Mouse (Mus musculus) liver, postnatal 0 days (tissue): ENCODE measurements around the gene Zfp729a. TPM values are rescaled to one million over a fixed set of nuclear protein-coding genes. Genes with fewer than 3 reads are reported as not detected.
"Not testable (repeated sequence)": the region's sequence is repeated elsewhere in the genome, so short reads cannot be mapped to it uniquely, and the experiment has no call there.

ENCODE experiments used
- ATAC-seq: fragments of 200-750 bp; cut with Nextera tagmentation; 2 replicates; pipeline ENCODE4 v1.8.0; 2017; ENCODE audit warnings: mild to moderate bottlenecking, moderate library complexity
- DNase-seq: peaks from one replicate; pipeline ENCODE4 v3.0.0-alpha.2; 2016
- H3K27ac ChIP-seq: fragments of 300-500 bp; sonication (generic); 2 replicates; pipeline ENCODE4 v1.5.1; 2014; ENCODE audit warnings: antibody characterized with exemption, moderate library complexity, mild to moderate bottlenecking, low read depth
- H3K27me3 ChIP-seq: fragments of 300-500 bp; sonication (generic); 2 replicates; pipeline ENCODE4 v1.6.1; 2014; ENCODE audit warnings: low read length, control low read depth, mixed read lengths; ENCODE audit not compliant: insufficient read depth
- H3K36me3 ChIP-seq: fragments of 300-500 bp; sonication (generic); replicated peaks from 2 replicates; pipeline ENCODE4 v1.6.1; 2014; ENCODE audit warnings: mild to moderate bottlenecking, control low read depth, low read length, moderate library complexity, mixed read lengths; ENCODE audit not compliant: insufficient read depth
- H3K4me1 ChIP-seq: fragments of 300-500 bp; sonication (generic); 2 replicates; pipeline ENCODE4 v1.6.1; 2014; ENCODE audit warnings: antibody characterized with exemption, mild to moderate bottlenecking, control low read depth; ENCODE audit not compliant: insufficient read depth
- H3K4me2 ChIP-seq: fragments of 300-500 bp; sonication (generic); 2 replicates; pipeline ENCODE4 v1.6.1; 2014; ENCODE audit warnings: low read depth, mild to moderate bottlenecking, low read length, moderate library complexity, mixed read lengths
- H3K4me3 ChIP-seq: fragments of 300-500 bp; sonication (generic); 2 replicates; pipeline ENCODE4 v1.5.1; 2014; ENCODE audit warnings: low read depth, low read length
- H3K9ac ChIP-seq: fragments of 300-500 bp; sonication (generic); replicated peaks from 2 replicates; pipeline ENCODE4 v1.6.1; 2014; ENCODE audit warnings: mild to moderate bottlenecking, moderate library complexity
- H3K9me3 ChIP-seq: fragments of 300-500 bp; sonication (generic); 2 replicates; pipeline ENCODE4 v1.6.1; 2016; ENCODE audit warnings: mild to moderate bottlenecking, control low read depth, low read length, mixed read lengths
- CTCF ChIP-seq: sonication (generic); IDR thresholded peaks from 2 replicates; pipeline ENCODE4 v1.5.1; 2016; ENCODE audit warnings: antibody characterized with exemption, low read depth
- EP300 ChIP-seq: IDR thresholded peaks from 2 replicates; pipeline ENCODE4 v1.6.1; 2016; ENCODE audit warnings: antibody characterized with exemption, low read depth, mild to moderate bottlenecking
- WGBS: fragments of 180-500 bp; shearing (Covaris S2); extraction: QIAGEN DNeasy Blood & Tissue Kit; methylation state at CpG from one replicate; pipeline ENCODE4 v1.1.7; 2014; ENCODE audit not compliant: insufficient replicate concordance; 5-methylcytosine and 5-hydroxymethylcytosine counted together
- polyA plus RNA-seq: library from polyadenylated mRNA; unstranded; fragments of >200 nt; fragmentation: Nextera tagmentation; extraction: Ambion mirVana; gene quantifications from 2 replicates; pipeline ENCODE4 v1.2.1, GENCODE M21; 2015

Gene Zfp729a
- polyA plus RNA-seq, result 0.58 and 1.1 TPM in 2 replicates

DNA sequence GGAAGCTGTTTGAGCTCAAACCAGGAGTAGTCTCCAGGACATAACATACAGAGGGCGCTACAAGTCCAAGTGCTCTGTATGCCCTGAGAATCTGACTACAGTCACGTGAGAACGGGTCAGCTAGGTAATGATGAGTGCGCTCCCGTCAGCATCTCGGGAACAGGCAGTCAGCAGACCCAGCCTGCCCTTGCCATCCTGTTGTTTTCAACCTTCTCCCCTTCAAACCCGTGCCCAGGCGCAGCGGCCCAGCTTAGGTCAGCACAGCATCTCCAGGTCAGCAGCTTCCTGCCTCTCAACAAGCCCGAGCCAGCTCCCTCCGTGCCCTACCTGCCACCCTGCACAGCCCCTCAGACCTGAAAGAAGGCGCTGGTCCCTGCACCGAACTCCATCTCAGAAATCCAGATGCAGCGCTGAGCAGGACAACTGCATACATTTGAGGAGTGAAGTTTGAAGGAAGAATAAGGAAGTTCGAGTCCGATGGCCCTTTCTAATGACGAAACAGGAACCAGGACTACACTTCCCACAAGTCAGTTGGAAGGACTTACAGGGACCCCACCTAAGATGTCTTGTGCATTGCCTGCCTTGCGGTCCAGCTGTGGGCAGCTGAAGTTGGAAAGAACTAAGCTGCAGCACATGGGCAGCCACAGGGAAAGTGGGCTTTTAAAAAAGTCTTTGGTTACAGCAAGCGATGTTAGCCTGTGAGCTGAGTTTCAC is at the start of gene Zfp729a, which contains the start of gene Gm49345:
Gene Zfp729a, minus strand, starts transcription at position 498 of the 714 bp plus-strand sequence.
Gene Gm49345, minus strand, starts transcription at position 476 of the 714 bp plus-strand sequence.
- peak; percentile 99 for ATAC-seq

DNA sequence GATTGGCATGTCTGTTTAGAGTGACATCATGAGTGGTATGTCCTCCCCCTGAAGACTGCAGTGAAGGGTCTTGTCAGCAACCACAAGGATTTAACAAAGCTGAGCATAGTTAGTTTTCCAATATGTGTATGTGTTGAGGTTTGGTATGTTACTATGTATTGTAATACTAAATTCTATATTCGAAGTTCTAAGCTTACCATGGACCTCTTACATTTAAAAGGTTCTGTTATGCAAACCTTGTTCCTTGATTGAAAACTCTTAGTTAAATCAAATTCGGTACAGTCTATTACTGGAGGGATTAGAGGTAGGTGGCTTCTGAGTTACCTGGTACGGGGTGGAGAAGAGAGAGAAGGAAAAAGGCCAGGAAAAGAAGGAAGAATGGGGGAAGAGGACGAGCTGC is 49.4 kb upstream of the Zfp729a start, which contains the start of gene Zfp738:
Gene Zfp738, minus strand, starts transcription at position 101 of the 400 bp plus-strand sequence.
- no peak within 1 kb of the TSS for H3K27ac ChIP-seq
- TF ChIP-seq CTCF (no peak), EP300 (no peak)
- DNase-seq (no peak), ATAC-seq (no peak)
- no peaks in the 10 kb centered on the region for H3K27me3 ChIP-seq
- no peak within 1 kb of the TSS for H3K4me3 ChIP-seq
- no peaks in the 10 kb centered on the region for H3K9me3 ChIP-seq
- no peak within 1 kb of the TSS for H3K9ac ChIP-seq
- no peaks in the 10 kb centered on the region for H3K36me3 ChIP-seq
- no peak within 1 kb of the TSS for H3K4me2 ChIP-seq
- H3K4me1 ChIP-seq, result no peaks in the 10 kb centered on the region
- 80% methylated on average over 4 of the region's 4 CpGs for WGBS

More for the DNA sequence above, at the start of gene Zfp729a, which contains the start of gene Gm49345:
- H3K36me3 ChIP-seq, result no peaks in the 10 kb centered on the region
- TF ChIP-seq EP300 (no peak; the same call in 1 of the 2 replicates), CTCF (peak; percentile 74)
- peak within 1 kb of the TSS; percentile 84 for H3K9ac ChIP-seq
- peak within 1 kb of the TSS; percentile 89 for H3K4me3 ChIP-seq
- H3K27me3 ChIP-seq, result no peaks in the 10 kb centered on the region
- H3K27ac ChIP-seq, result peak within 1 kb of the TSS; percentile 77
- DNase-seq, result peak; percentile 78
- H3K9me3 ChIP-seq, result no peaks in the 10 kb centered on the region
- no peaks in the 10 kb centered on the region for H3K4me1 ChIP-seq
- H3K4me2 ChIP-seq, result peak within 1 kb of the TSS; percentile 59
- WGBS, result under 1% methylated on average over 19 of the region's 19 CpGs

- not testable (repeated sequence) for H3K27me3 ChIP-seq, ATAC-seq, H3K4me1 ChIP-seq, H3K27ac ChIP-seq, H3K36me3 ChIP-seq, H3K9me3 ChIP-seq, DNase-seq
- 60% methylated on average over 2 of the region's 2 CpGs for WGBS
- H3K4me2 ChIP-seq, result peak overlapping the region; percentile 72; the same call in 1 of the 2 replicates
- peak overlapping the region; percentile 86; the same call in 1 of the 2 replicates for H3K9ac ChIP-seq
- peak overlapping the region; percentile 79 for H3K4me3 ChIP-seq
Observed at GRCm38 (mm10) chr13:67683841-67684240, 46.2 kb upstream of the Zfp729a start.

- WGBS, result 9% methylated on average over 16 of the region's 16 CpGs
- H3K4me1 ChIP-seq, H3K36me3 ChIP-seq, H3K9me3 ChIP-seq, H3K27me3 ChIP-seq: not testable (repeated sequence)
- TF ChIP-seq CTCF, result peak; percentile 22; the same call in 1 of the 2 replicates
- peak overlapping the region; percentile 86 for H3K9ac ChIP-seq
- H3K4me3 ChIP-seq, result peak overlapping the region; percentile 79
- peak; percentile 100 for ATAC-seq
- 0 out of 2 replicates have a peak overlapping the region, but pooled peaks have one; percentile 11 for H3K27ac ChIP-seq
- H3K4me2 ChIP-seq, result peak overlapping the region; percentile 72
- DNase-seq, result peak; percentile 78
Observed at GRCm38 (mm10) chr13:67682959-67683735, 45.6 kb upstream of the Zfp729a start.

GRCm38 (mm10) chr13:67674902-67675301 is 37.3 kb upstream of the Zfp729a start:
- Histone ChIP-seq H3K4me2 (no peak overlapping the region), H3K4me1 (peaks cover 2% of the 10 kb centered on the region; the same call in 1 of the 2 replicates), H3K4me3 (no peak overlapping the region), H3K9me3 (no peaks in the 10 kb centered on the region), H3K27me3 (no peaks in the 10 kb centered on the region), H3K36me3 (no peaks in the 10 kb centered on the region; the same call in 1 of the 2 replicates), H3K9ac (no peak overlapping the region), H3K27ac (no peak overlapping the region)
- TF ChIP-seq CTCF, result no peak
- no peak for TF ChIP-seq EP300
- DNase-seq, result no peak
- ATAC-seq, result no peak
- 43% methylated on average over 2 of the region's 2 CpGs for WGBS

GRCm38 (mm10) chr13:67652496-67652895 is 14.9 kb upstream of the Zfp729a start:
- no peak for TF ChIP-seq EP300
- no peak for TF ChIP-seq CTCF
- DNase-seq (no peak), ATAC-seq (no peak)
- Histone ChIP-seq H3K4me3 (no peak overlapping the region), H3K27ac (no peak overlapping the region), H3K9me3 (no peaks in the 10 kb centered on the region), H3K4me2 (no peak overlapping the region), H3K4me1 (no peaks in the 10 kb centered on the region), H3K9ac (no peak overlapping the region), H3K27me3 (no peaks in the 10 kb centered on the region), H3K36me3 (no peaks in the 10 kb centered on the region)
- 45% methylated on average over 3 of the region's 3 CpGs for WGBS
